Mouse (Mus musculus) WW6 (cell line): ENCODE data around the gene Gm2026.
"Not testable (repeated sequence)": the region's sequence is repeated elsewhere in the genome, so short reads cannot be mapped to it uniquely, and the experiment has no call there.

ENCODE experiments used
- DNase-seq: peaks from one replicate; pipeline ENCODE4 v3.0.0-alpha.2; 2013; ENCODE audit warnings: low read depth, low spot score

Gene Gm2026

DNA sequence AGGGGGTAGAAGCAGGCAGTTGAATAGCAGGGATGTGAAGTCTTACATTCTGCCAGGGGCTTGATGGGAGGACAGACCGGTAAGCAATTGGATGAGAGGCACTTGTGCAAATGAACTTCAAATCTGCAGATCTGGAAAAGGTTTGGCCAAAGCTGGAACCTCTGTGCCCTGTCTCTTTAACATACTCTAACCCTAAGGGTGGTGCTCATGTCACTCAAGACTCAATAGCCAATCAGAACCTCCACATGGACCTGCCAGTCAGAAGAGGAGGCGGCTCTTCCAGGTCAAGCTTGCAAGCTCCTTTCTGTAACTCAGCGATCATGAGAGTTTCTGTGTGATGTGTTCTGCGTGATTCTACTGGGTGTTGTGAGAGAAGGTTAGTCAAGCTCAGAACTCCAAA, at the start of gene Gm2026:
Gene Gm2026, plus strand, starts transcription at position 301 of the 400 bp plus-strand sequence.
- DNase-seq: not testable (repeated sequence)

DNA sequence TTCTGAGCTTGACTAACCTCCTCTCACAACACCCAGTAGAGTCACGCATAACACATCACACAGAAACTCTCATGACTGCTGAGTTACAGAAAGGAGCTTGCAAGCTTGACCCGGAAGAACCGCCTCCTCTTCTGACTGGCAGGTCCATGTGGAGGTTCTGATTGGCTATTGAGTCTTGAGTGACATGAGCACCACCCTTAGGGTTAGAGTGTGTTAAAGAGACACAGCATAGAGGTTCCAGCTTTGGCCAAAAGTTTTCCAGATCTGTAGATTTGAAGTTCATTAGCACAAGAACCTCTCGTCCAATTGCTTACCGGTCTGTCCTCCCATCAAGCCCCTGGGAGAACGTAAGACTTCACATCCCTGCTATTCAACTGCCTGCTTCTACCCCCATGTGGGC, 34.1 kb upstream of the Gm2026 start, which contains the start of gene Zfp966:
Gene Zfp966, minus strand, starts transcription at position 101 of the 400 bp plus-strand sequence.
- not testable (repeated sequence) for DNase-seq
